In the genomic region with DNA sequence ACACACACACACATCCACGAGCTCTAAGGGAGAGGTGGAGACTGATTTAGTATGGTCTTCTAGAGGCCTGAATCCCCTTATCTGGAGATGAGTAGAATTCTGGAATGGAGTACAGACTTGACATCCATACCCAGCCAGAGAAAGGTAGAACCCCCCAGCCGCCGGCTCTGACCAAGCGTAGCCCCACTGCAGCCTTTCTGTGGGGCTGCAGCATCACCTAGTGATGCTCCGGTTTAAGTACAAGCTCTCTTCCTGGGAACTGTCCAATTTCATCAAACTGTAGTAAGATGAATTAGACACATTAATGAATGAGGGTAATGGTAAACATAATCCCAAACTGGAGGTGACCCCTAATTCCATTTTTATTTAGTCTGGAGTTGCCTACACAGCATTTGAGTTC, we compare ENCODE assay signal across 13 mouse cellular contexts. TPM values are rescaled to one million over a fixed set of nuclear protein-coding genes. Genes with fewer than 3 reads are reported as not detected.
A peak's percentile ranks its signal among the peaks of the same experiment; 100 is the strongest.
DNase-seq lines count a peak whose midpoint lies in the region; ATAC-seq and TF ChIP-seq lines count a peak whose summit lies in the region.
"Had no signal": no experiment of that assay in that cellular context is flagged by ENCODE, and none has a peak within 500 bp of the region (broad histone marks: within the 10 kb centered on the region; RNA-seq: fewer than 3 reads in every experiment).

No protein-coding gene starts in this region.

- DNase-seq in heart, postnatal 0 days (ENCODE audit: low spot score), result no peak
- no peak for DNase-seq in heart, postnatal 14 days
- DNase-seq in midbrain, embryonic 11.5 days (ENCODE audit: low spot score, missing footprints), result peak; percentile 35
- DNase-seq in embryo, embryonic 11 days, result peak; percentile 56
- DNase-seq in retina, embryonic 14.5 days (ENCODE audit: low spot score), result peak; percentile 44
- no peak for DNase-seq in adrenal gland, adult (ENCODE audit: inconsistent age in 2 of 2, low spot score in 1 of 2)
- DNase-seq in thymus, postnatal 14 days, result no peak
- DNase-seq: adrenal gland, postnatal 25 days; gastrocnemius, postnatal 10 days had no signal

- H3K4me3 ChIP-seq in heart, postnatal 0 days (ENCODE audit: low read depth, low read length), result no peak overlapping the region
- H3K4me3 ChIP-seq in midbrain, embryonic 11.5 days (ENCODE audit: low read depth, low read length), result no peak overlapping the region
- no peak overlapping the region for H3K4me3 ChIP-seq in midbrain, embryonic 13.5 days (replicated peaks)
- H3K4me3 ChIP-seq: embryonic facial prominence, embryonic 12.5 days; limb, embryonic 13.5 days; megakaryocyte, embryonic 14.5 days had no signal

- intact Hi-C loops in heart, postnatal 14 days (cut with DNase I), result no loop called here

- no peaks in the 10 kb centered on the region for H3K4me1 ChIP-seq in heart, postnatal 0 days (ENCODE audit: control insufficient read depth, insufficient read depth)
- peaks cover 25% of the 10 kb centered on the region; the same call in 1 of the 2 replicates for H3K4me1 ChIP-seq in midbrain, embryonic 11.5 days (ENCODE audit: control insufficient read depth, insufficient read depth, low read length)
- peaks cover 78% of the 10 kb centered on the region for H3K4me1 ChIP-seq in midbrain, embryonic 13.5 days (replicated peaks)
- H3K4me1 ChIP-seq: megakaryocyte, embryonic 14.5 days had no signal

- H3K9me3 ChIP-seq in heart, postnatal 0 days (replicated peaks; ENCODE audit: control insufficient read depth, low read length), result no peaks in the 10 kb centered on the region
- no peaks in the 10 kb centered on the region for H3K9me3 ChIP-seq in midbrain, embryonic 11.5 days (ENCODE audit: control insufficient read depth, low read length)
- H3K9me3 ChIP-seq in midbrain, embryonic 13.5 days, result no peaks in the 10 kb centered on the region
- H3K9me3 ChIP-seq: embryonic facial prominence, embryonic 12.5 days; limb, embryonic 13.5 days; megakaryocyte, embryonic 14.5 days had no signal

- H3K27me3 ChIP-seq in heart, postnatal 0 days (ENCODE audit: control insufficient read depth, insufficient read depth, low read length), result no peaks in the 10 kb centered on the region
- H3K27me3 ChIP-seq in midbrain, embryonic 11.5 days (ENCODE audit: control insufficient read depth, insufficient read depth, low read length), result no peaks in the 10 kb centered on the region
- no peaks in the 10 kb centered on the region for H3K27me3 ChIP-seq in midbrain, embryonic 13.5 days
- H3K27me3 ChIP-seq: embryonic facial prominence, embryonic 12.5 days had no signal

- no peak overlapping the region for H3K27ac ChIP-seq in heart, postnatal 0 days (ENCODE audit: low read depth)
- H3K27ac ChIP-seq in midbrain, embryonic 11.5 days (ENCODE audit: low read depth, low read length), result no peak overlapping the region
- no peak overlapping the region for H3K27ac ChIP-seq in midbrain, embryonic 13.5 days
- H3K27ac ChIP-seq: embryonic facial prominence, embryonic 12.5 days; limb, embryonic 13.5 days had no signal

- H3K4me2 ChIP-seq in heart, postnatal 0 days (ENCODE audit: low read depth, low read length), result no peak overlapping the region
- H3K4me2 ChIP-seq in midbrain, embryonic 11.5 days, result no peak overlapping the region
- no peak overlapping the region for H3K4me2 ChIP-seq in midbrain, embryonic 13.5 days (replicated peaks)
- H3K4me2 ChIP-seq: embryonic facial prominence, embryonic 12.5 days; limb, embryonic 13.5 days had no signal

- 28% methylated on average over 5 of the region's 5 CpGs for WGBS in heart, postnatal 0 days
- 35% methylated on average over 5 of the region's 5 CpGs for WGBS in midbrain, embryonic 11.5 days
- WGBS in midbrain, embryonic 13.5 days, result 34% methylated on average over 5 of the region's 5 CpGs

- no peak for TF ChIP-seq EP300 in heart, postnatal 0 days (IDR thresholded peaks at IDR 0.05; ENCODE audit: low read depth)

- H3K9ac ChIP-seq in heart, postnatal 0 days (replicated peaks; ENCODE audit: low read depth, low read length), result no peak overlapping the region
- H3K9ac ChIP-seq in midbrain, embryonic 11.5 days (ENCODE audit: low read length), result no peak overlapping the region
- no peak overlapping the region for H3K9ac ChIP-seq in midbrain, embryonic 13.5 days (replicated peaks)
- H3K9ac ChIP-seq: embryonic facial prominence, embryonic 12.5 days; limb, embryonic 13.5 days had no signal

- peak; percentile 24; the same call in 1 of the 2 replicates for TF ChIP-seq CTCF in heart, postnatal 0 days (IDR thresholded peaks at IDR 0.05; ENCODE audit: low read depth)

- H3K36me3 ChIP-seq in heart, postnatal 0 days (replicated peaks; ENCODE audit: control insufficient read depth, insufficient read depth, low read length), result no peaks in the 10 kb centered on the region
- H3K36me3 ChIP-seq in midbrain, embryonic 11.5 days (ENCODE audit: control insufficient read depth, insufficient read depth, low read length), result no peaks in the 10 kb centered on the region
- H3K36me3 ChIP-seq in midbrain, embryonic 13.5 days, result no peaks in the 10 kb centered on the region
- H3K36me3 ChIP-seq: embryonic facial prominence, embryonic 12.5 days; limb, embryonic 13.5 days had no signal

- ATAC-seq in heart, postnatal 0 days (ENCODE audit: insufficient read depth, low read depth), result no peak
- ATAC-seq in midbrain, embryonic 11.5 days (ENCODE audit: low FRiP score), result no peak
- ATAC-seq in midbrain, embryonic 13.5 days, result no peak

RNA-seq across cellular contexts. Expression of gene Pmfbp1, which starts 26.3 kb away (rescaled TPM):
- total RNA-seq in heart, postnatal 0 days (2014; rRNA removed; ENCODE audit: low replicate concordance), result not detected in 2 replicates
- not detected in 2 replicates for polyA plus RNA-seq in heart, postnatal 0 days (2015; fragmentation: Nextera tagmentation; extraction: Ambion mirVana)
- total RNA-seq in heart, postnatal 14 days (2021), result not detected
- 3.1 TPM in 2 replicates for polyA plus RNA-seq in midbrain, embryonic 11.5 days (2014; fragmentation: Nextera tagmentation; extraction: Ambion mirVana)
- polyA plus RNA-seq in midbrain, embryonic 13.5 days (2015; fragmentation: Nextera tagmentation; extraction: Ambion mirVana), result 1.8 and 2.5 TPM in 2 replicates
- total RNA-seq: adrenal gland, postnatal 25 days; gastrocnemius, postnatal 10 days had no signal
- polyA plus RNA-seq: embryonic facial prominence, embryonic 12.5 days had no signal

Comparison
In these comparisons a context has a peak if more than half of its experiments do, and no peak if none do; other contexts are left out.
1. DNase-seq: peak in midbrain, embryonic 11.5 days (single experiment), embryo, embryonic 11 days (single experiment) and retina, embryonic 14.5 days (single experiment); none in heart, postnatal 0 days (single experiment), heart, postnatal 14 days (0 of 2), adrenal gland, adult (0 of 2) and thymus, postnatal 14 days (single experiment).